Mouse (Mus musculus): ENCODE measurements around the gene Kcnj1. TPM values are rescaled to one million over a fixed set of nuclear protein-coding genes. Genes with fewer than 3 reads are reported as not detected.

Kcnj1 gene
- not detected in 2 replicates for polyA plus RNA-seq (2012; rRNA removed)

GRCm38 (mm10) chr9:32372202-32372601 is at the start of gene Kcnj1:
Kcnj1 (plus strand) TSS chr9:32372493.
- DNase-seq, result no peak
- no peak for TF ChIP-seq CTCF (IDR thresholded peaks at IDR 0.05; ENCODE audit: borderline replicate concordance, insufficient read depth, low read depth, low read length)
- TF ChIP-seq POLR2A (IDR thresholded peaks at IDR 0.05; ENCODE audit: borderline replicate concordance, insufficient read depth, low read length), result no peak
- no peak within 1 kb of the TSS for H3K4me3 ChIP-seq (replicated peaks; ENCODE audit: insufficient read depth, low read depth, low read length)
- no peak within 1 kb of the TSS for H3K27ac ChIP-seq (ENCODE audit: insufficient read depth, low read length)
- H3K27me3 ChIP-seq (ENCODE audit: control insufficient read depth, insufficient read depth, low read length), result no peaks in the 10 kb centered on the region
- H3K4me1 ChIP-seq (ENCODE audit: control insufficient read depth, insufficient read depth, low read length), result no peaks in the 10 kb centered on the region
- 81% methylated on average over 6 of the region's 6 CpGs for WGBS

DNA sequence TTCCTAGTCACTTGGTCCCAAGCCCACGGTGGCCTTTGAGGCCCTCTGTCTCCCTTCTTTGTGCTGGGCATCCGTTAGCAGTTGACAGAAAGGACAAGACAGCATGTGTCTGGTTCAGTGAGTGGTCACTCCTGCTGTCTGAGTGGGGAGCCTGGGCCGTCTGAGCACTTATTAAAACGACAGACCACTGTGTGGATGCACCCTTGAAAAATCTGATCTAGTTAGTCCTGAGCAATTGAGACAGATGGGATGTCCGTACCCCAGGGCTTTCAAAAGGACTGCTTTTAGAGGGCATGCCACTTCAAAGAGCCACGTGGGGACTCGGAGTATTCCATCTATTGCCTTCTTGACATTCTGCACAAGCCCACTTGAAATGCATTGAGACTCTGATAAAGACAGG is 48.7 kb upstream of the Kcnj1 start:
- no peaks in the 10 kb centered on the region for H3K27me3 ChIP-seq (ENCODE audit: control insufficient read depth, insufficient read depth, low read length)
- no peak for DNase-seq
- no peak for TF ChIP-seq POLR2A (IDR thresholded peaks at IDR 0.05; ENCODE audit: borderline replicate concordance, insufficient read depth, low read length)
- no peak for TF ChIP-seq CTCF (IDR thresholded peaks at IDR 0.05; ENCODE audit: borderline replicate concordance, insufficient read depth, low read depth, low read length)
- no peak overlapping the region for H3K4me3 ChIP-seq (replicated peaks; ENCODE audit: insufficient read depth, low read depth, low read length)
- H3K27ac ChIP-seq (ENCODE audit: insufficient read depth, low read length), result no peak overlapping the region
- WGBS, result 49% methylated on average over 7 of the region's 7 CpGs
- H3K4me1 ChIP-seq (ENCODE audit: control insufficient read depth, insufficient read depth, low read length), result no peaks in the 10 kb centered on the region

- TF ChIP-seq CTCF (IDR thresholded peaks at IDR 0.05; ENCODE audit: borderline replicate concordance, insufficient read depth, low read depth, low read length) (no peak), POLR2A (IDR thresholded peaks at IDR 0.05; ENCODE audit: borderline replicate concordance, insufficient read depth, low read length) (no peak)
- 91% methylated on average over 4 of the region's 4 CpGs for WGBS
- no peak for DNase-seq
- H3K27me3 ChIP-seq (ENCODE audit: control insufficient read depth, insufficient read depth, low read length), result no peaks in the 10 kb centered on the region
- no peak overlapping the region for H3K27ac ChIP-seq (ENCODE audit: insufficient read depth, low read length)
- H3K4me3 ChIP-seq (replicated peaks; ENCODE audit: insufficient read depth, low read depth, low read length), result no peak overlapping the region
- no peaks in the 10 kb centered on the region for H3K4me1 ChIP-seq (ENCODE audit: control insufficient read depth, insufficient read depth, low read length)
Observed at GRCm38 (mm10) chr9:32328777-32329176, 43.5 kb upstream of the Kcnj1 start.

GRCm38 (mm10) chr9:32331162-32331561 is 41.1 kb upstream of the Kcnj1 start:
- no peaks in the 10 kb centered on the region for H3K4me1 ChIP-seq (ENCODE audit: control insufficient read depth, insufficient read depth, low read length)

GRCm38 (mm10) chr9:32335389-32336150 is 36.7 kb upstream of the Kcnj1 start:
- Histone ChIP-seq H3K4me3 (replicated peaks; ENCODE audit: insufficient read depth, low read depth, low read length) (no peak overlapping the region), H3K27ac (ENCODE audit: insufficient read depth, low read length) (no peak overlapping the region), H3K4me1 (ENCODE audit: control insufficient read depth, insufficient read depth, low read length) (no peaks in the 10 kb centered on the region), H3K27me3 (ENCODE audit: control insufficient read depth, insufficient read depth, low read length) (no peaks in the 10 kb centered on the region)
- no peak for DNase-seq
- TF ChIP-seq CTCF (IDR thresholded peaks at IDR 0.05; ENCODE audit: borderline replicate concordance, insufficient read depth, low read depth, low read length), result no peak
- TF ChIP-seq POLR2A (IDR thresholded peaks at IDR 0.05; ENCODE audit: borderline replicate concordance, insufficient read depth, low read length), result no peak
- 86% methylated on average over 13 of the region's 13 CpGs for WGBS

More at GRCm38 (mm10) chr9:32331162-32331561, 41.1 kb upstream of the Kcnj1 start:
- Histone ChIP-seq H3K27me3 (ENCODE audit: control insufficient read depth, insufficient read depth, low read length) (no peaks in the 10 kb centered on the region), H3K4me3 (replicated peaks; ENCODE audit: insufficient read depth, low read depth, low read length) (no peak overlapping the region), H3K27ac (ENCODE audit: insufficient read depth, low read length) (no peak overlapping the region)
- 75% methylated on average over 5 of the region's 5 CpGs for WGBS
- no peak for DNase-seq
- TF ChIP-seq CTCF (IDR thresholded peaks at IDR 0.05; ENCODE audit: borderline replicate concordance, insufficient read depth, low read depth, low read length) (no peak), POLR2A (IDR thresholded peaks at IDR 0.05; ENCODE audit: borderline replicate concordance, insufficient read depth, low read length) (no peak)

GRCm38 (mm10) chr9:32340831-32341230 is 31.5 kb upstream of the Kcnj1 start:
- peaks cover 3% of the 10 kb centered on the region; the same call in 1 of the 2 replicates for H3K27me3 ChIP-seq (ENCODE audit: control insufficient read depth, insufficient read depth, low read length)
- 78% methylated on average over 5 of the region's 5 CpGs for WGBS
- peak; percentile 35 to 58 for DNase-seq

DNA sequence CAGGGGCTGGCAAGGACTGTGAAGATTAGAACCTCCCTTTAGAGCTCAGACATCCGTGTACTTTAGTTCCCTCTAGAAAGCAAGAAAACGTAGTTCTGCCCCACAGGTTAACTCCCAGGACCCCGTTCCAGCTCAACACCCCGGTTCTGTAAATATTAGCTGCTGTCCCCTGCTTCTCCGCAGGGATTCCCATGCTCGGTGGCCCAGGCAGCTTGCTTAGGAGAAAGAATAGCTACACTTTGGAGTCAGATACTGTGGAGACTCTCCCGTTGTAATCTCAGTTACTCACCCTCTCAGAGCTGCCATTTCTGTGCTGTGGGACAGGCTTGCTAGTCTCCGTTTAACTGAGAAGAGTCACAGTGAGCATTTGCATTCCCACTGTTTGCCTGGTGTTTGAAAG is 29.4 kb upstream of the Kcnj1 start:
- DNase-seq, result no peak
- no peak overlapping the region for H3K27ac ChIP-seq (ENCODE audit: insufficient read depth, low read length)
- TF ChIP-seq CTCF (IDR thresholded peaks at IDR 0.05; ENCODE audit: borderline replicate concordance, insufficient read depth, low read depth, low read length), result no peak
- no peak for TF ChIP-seq POLR2A (IDR thresholded peaks at IDR 0.05; ENCODE audit: borderline replicate concordance, insufficient read depth, low read length)
- peaks cover 3% of the 10 kb centered on the region; the same call in 1 of the 2 replicates for H3K27me3 ChIP-seq (ENCODE audit: control insufficient read depth, insufficient read depth, low read length)
- H3K4me3 ChIP-seq (replicated peaks; ENCODE audit: insufficient read depth, low read depth, low read length), result no peak overlapping the region
- WGBS, result 23% methylated on average over 8 of the region's 8 CpGs
- H3K4me1 ChIP-seq (ENCODE audit: control insufficient read depth, insufficient read depth, low read length), result no peaks in the 10 kb centered on the region; the same call in 1 of the 2 replicates

More at GRCm38 (mm10) chr9:32340831-32341230, 31.5 kb upstream of the Kcnj1 start:
- Histone ChIP-seq H3K4me3 (replicated peaks; ENCODE audit: insufficient read depth, low read depth, low read length) (no peak overlapping the region), H3K4me1 (ENCODE audit: control insufficient read depth, insufficient read depth, low read length) (no peaks in the 10 kb centered on the region; the same call in 1 of the 2 replicates), H3K27ac (ENCODE audit: insufficient read depth, low read length) (no peak overlapping the region)
- TF ChIP-seq CTCF (IDR thresholded peaks at IDR 0.05; ENCODE audit: borderline replicate concordance, insufficient read depth, low read depth, low read length) (no peak), POLR2A (IDR thresholded peaks at IDR 0.05; ENCODE audit: borderline replicate concordance, insufficient read depth, low read length) (no peak)

GRCm38 (mm10) chr9:32344051-32344450 is 28.2 kb upstream of the Kcnj1 start, which contains the start of gene Kcnj5:
Kcnj5 (minus strand) TSS chr9:32344350.
- 3% methylated on average over 20 of the region's 20 CpGs for WGBS

More at GRCm38 (mm10) chr9:32344051-32344450, 28.2 kb upstream of the Kcnj1 start, which contains the start of gene Kcnj5:
- Histone ChIP-seq H3K27me3 (ENCODE audit: control insufficient read depth, insufficient read depth, low read length) (peaks cover 3% of the 10 kb centered on the region; the same call in 1 of the 2 replicates), H3K4me3 (replicated peaks; ENCODE audit: insufficient read depth, low read depth, low read length) (no peak within 1 kb of the TSS), H3K27ac (ENCODE audit: insufficient read depth, low read length) (no peak within 1 kb of the TSS), H3K4me1 (ENCODE audit: control insufficient read depth, insufficient read depth, low read length) (no peaks in the 10 kb centered on the region; the same call in 1 of the 2 replicates)
- no peak for TF ChIP-seq POLR2A (IDR thresholded peaks at IDR 0.05; ENCODE audit: borderline replicate concordance, insufficient read depth, low read length)
- TF ChIP-seq CTCF (IDR thresholded peaks at IDR 0.05; ENCODE audit: borderline replicate concordance, insufficient read depth, low read depth, low read length), result no peak
- peak; percentile 22 to 31 for DNase-seq

All from cerebellum, adult 2 months (tissue).